In genomic region chr17:34123518-34123917, GRCm38 (mm10) we compare ENCODE assay signal across 8 mouse cellular contexts. TPM values are rescaled to one million over a fixed set of nuclear protein-coding genes. Genes with fewer than 3 reads are reported as not detected.
DNase-seq lines count a peak whose midpoint lies in the region; ATAC-seq and TF ChIP-seq lines count a peak whose summit lies in the region.

No protein-coding gene starts in this region.

- peak; percentile 69 for DNase-seq in cerebellum, adult 9-10 months
- no peak for DNase-seq in cerebellum, postnatal 36 days
- DNase-seq in MN1 (ENCODE audit: low spot score): peak; percentile 36
- no peak for DNase-seq in left cerebral cortex, adult 18-20 months (ENCODE audit: low spot score in 2 of 2)
- no peak for DNase-seq in thymus, postnatal 36 days

- H3K79me2 ChIP-seq in myocyte (ENCODE audit: control insufficient read depth, insufficient read depth): peaks cover 46% of the 10 kb centered on the region

- H3K4me3 ChIP-seq in limb, embryonic 13.5 days: peak overlapping the region; percentile 99
- peak overlapping the region; percentile 99 for H3K4me3 ChIP-seq in myocyte

- 0 out of 2 replicates have a peak, but pooled peaks have one; percentile 4 for ATAC-seq in granulocyte monocyte progenitor cell, adult 5-6 weeks (replicated peaks; ENCODE audit: poor library complexity, severe bottlenecking)
- ATAC-seq in limb, embryonic 13.5 days (ENCODE audit: low FRiP score, low read depth): no peak

- no peak for TF ChIP-seq POLR2A in myocyte (IDR thresholded peaks at IDR 0.05; ENCODE audit: insufficient read length, low read depth)

- peak overlapping the region; percentile 98 for H3K4me2 ChIP-seq in limb, embryonic 13.5 days (replicated peaks)
- H3K4me2 ChIP-seq in myocyte (ENCODE audit: low read depth): peak overlapping the region; percentile 84

- H3ac ChIP-seq in myocyte (ENCODE audit: control insufficient read depth, insufficient read length): no peak overlapping the region

- H3K27me3 ChIP-seq in limb, embryonic 13.5 days: no peaks in the 10 kb centered on the region
- H3K27me3 ChIP-seq in myocyte (ENCODE audit: control insufficient read depth, insufficient read depth, insufficient read length): no peaks in the 10 kb centered on the region

- peak overlapping the region; percentile 97 for H3K9ac ChIP-seq in limb, embryonic 13.5 days

- WGBS in limb, embryonic 13.5 days: 12% methylated on average over 2 of the region's 2 CpGs

- peaks cover 14% of the 10 kb centered on the region for H3K36me3 ChIP-seq in limb, embryonic 13.5 days
- H3K36me3 ChIP-seq in myocyte (ENCODE audit: control insufficient read depth, insufficient read depth): no peaks in the 10 kb centered on the region

- peaks cover 41% of the 10 kb centered on the region for H3K4me1 ChIP-seq in limb, embryonic 13.5 days

- H3K9me3 ChIP-seq in limb, embryonic 13.5 days: no peaks in the 10 kb centered on the region

- peak overlapping the region; percentile 100 for H3K27ac ChIP-seq in limb, embryonic 13.5 days

TF ChIP-seq in myocyte, 11 proteins besides CTCF, POLR2A, EP300 and RAD21:
- TF ChIP-seq MYOD1 (IDR thresholded peaks at IDR 0.05; ENCODE audit: control insufficient read depth in 1 of 3, insufficient read length in 2 of 3, low read depth in 2 of 3) (peak in 1 of 3 experiments; percentile 12), MAX (IDR thresholded peaks at IDR 0.05; ENCODE audit: low read depth) (no peak)

RNA-seq across cellular contexts. Expression of gene Brd2, which starts 1.1 kb away (rescaled TPM):
- 165 and 218 TPM in 2 replicates for total RNA-seq in granulocyte monocyte progenitor cell, adult 5-6 weeks (2014; fragmentation: Nextera tagmentation)
- 273 and 284 TPM in 2 replicates for total RNA-seq in granulocyte monocyte progenitor cell, adult 5-6 weeks (2017)
- 132 and 133 TPM in 2 replicates for polyA plus RNA-seq in limb, embryonic 13.5 days (2015; fragmentation: Nextera tagmentation; extraction: Ambion mirVana)
- polyA plus RNA-seq in myocyte (2012; fragmentation: generic; extraction: Trizol): 90.1 TPM
- 100 to 1,000 TPM; 177 to 179 TPM for total RNA-seq in left cerebral cortex, adult 18-20 months (2021)

RNA-seq across cellular contexts. Expression of gene H2-DMa, which starts 4.2 kb away (rescaled TPM):
- 97.2 and 116 TPM in 2 replicates for total RNA-seq in granulocyte monocyte progenitor cell, adult 5-6 weeks (2014; fragmentation: Nextera tagmentation)
- total RNA-seq in granulocyte monocyte progenitor cell, adult 5-6 weeks (2017): 40.2 and 41.8 TPM in 2 replicates
- 14.2 and 15.6 TPM in 2 replicates for polyA plus RNA-seq in limb, embryonic 13.5 days (2015; fragmentation: Nextera tagmentation; extraction: Ambion mirVana)
- polyA plus RNA-seq in myocyte (2012; fragmentation: generic; extraction: Trizol): 7.2 TPM
- 10 to 100 TPM; 22.3 to 26.5 TPM for total RNA-seq in left cerebral cortex, adult 18-20 months (2021)

RNA-seq across cellular contexts. Expression of gene H2-DMb2, which starts 19.6 kb away (rescaled TPM):
- total RNA-seq in granulocyte monocyte progenitor cell, adult 5-6 weeks (2014; fragmentation: Nextera tagmentation): 3.2 and 3.6 TPM in 2 replicates
- total RNA-seq in granulocyte monocyte progenitor cell, adult 5-6 weeks (2017): 3.8 and 7.1 TPM in 2 replicates
- 0.15 and 0.38 TPM in 2 replicates for polyA plus RNA-seq in limb, embryonic 13.5 days (2015; fragmentation: Nextera tagmentation; extraction: Ambion mirVana)
- not detected for polyA plus RNA-seq in myocyte (2012; fragmentation: generic; extraction: Trizol)
- total RNA-seq in left cerebral cortex, adult 18-20 months (2021): 1 to 10 TPM; 1.2 to 1.8 TPM

RNA-seq across cellular contexts. Expression of gene H2-DMb1, which starts 29.4 kb away (rescaled TPM):
- 55.3 and 56.9 TPM in 2 replicates for total RNA-seq in granulocyte monocyte progenitor cell, adult 5-6 weeks (2014; fragmentation: Nextera tagmentation)
- total RNA-seq in granulocyte monocyte progenitor cell, adult 5-6 weeks (2017): 47.9 and 48.5 TPM in 2 replicates
- polyA plus RNA-seq in limb, embryonic 13.5 days (2015; fragmentation: Nextera tagmentation; extraction: Ambion mirVana): 1.5 and 1.7 TPM in 2 replicates
- not detected for polyA plus RNA-seq in myocyte (2012; fragmentation: generic; extraction: Trizol)
- total RNA-seq in left cerebral cortex, adult 18-20 months (2021): 1 to 10 TPM; 2.2 to 2.7 TPM

RNA-seq across cellular contexts. Expression of gene H2-Oa, which starts 31.4 kb away (rescaled TPM):
- 6.4 and 15.0 TPM in 2 replicates for total RNA-seq in granulocyte monocyte progenitor cell, adult 5-6 weeks (2014; fragmentation: Nextera tagmentation)
- 1.7 and 7.6 TPM in 2 replicates for total RNA-seq in granulocyte monocyte progenitor cell, adult 5-6 weeks (2017)
- 0.55 and 0.65 TPM in 2 replicates for polyA plus RNA-seq in limb, embryonic 13.5 days (2015; fragmentation: Nextera tagmentation; extraction: Ambion mirVana)
- polyA plus RNA-seq in myocyte (2012; fragmentation: generic; extraction: Trizol): 0.07 TPM
- total RNA-seq in left cerebral cortex, adult 18-20 months (2021): not detected

Comparison
In these comparisons a context has a peak if more than half of its experiments do, and no peak if none do; other contexts are left out.
1. DNase-seq: peak in cerebellum, adult 9-10 months (single experiment) and MN1 (single experiment); none in cerebellum, postnatal 36 days (0 of 2), left cerebral cortex, adult 18-20 months (0 of 2) and thymus, postnatal 36 days (0 of 2).